Mouse (Mus musculus): ENCODE measurements around the gene Ubl4b. TPM values are rescaled to one million over a fixed set of nuclear protein-coding genes. Genes with fewer than 3 reads are reported as not detected.
A peak's percentile ranks its signal among the peaks of the same experiment; 100 is the strongest.

Ubl4b gene
- polyA plus RNA-seq, 1 experiment: not detected

- Histone ChIP-seq H3K4me2 (ENCODE audit: low read depth) (no peak overlapping the region), H3K27me3 (ENCODE audit: control insufficient read depth, insufficient read depth, insufficient read length) (peaks cover 52% of the 10 kb centered on the region), H3K36me3 (ENCODE audit: control insufficient read depth, insufficient read depth) (no peaks in the 10 kb centered on the region), H3ac (ENCODE audit: control insufficient read depth, insufficient read length) (no peak overlapping the region), H3K4me3 (no peak overlapping the region), H3K79me2 (ENCODE audit: control insufficient read depth, insufficient read depth) (no peaks in the 10 kb centered on the region)
- TF ChIP-seq MAX (IDR thresholded peaks at IDR 0.05; ENCODE audit: low read depth): no peak
- TF ChIP-seq E2F4 (IDR thresholded peaks at IDR 0.05; ENCODE audit: insufficient read depth): no peak
- TF ChIP-seq TCF3 (IDR thresholded peaks at IDR 0.05; ENCODE audit: insufficient read length, low read depth): no peak
- no peak for TF ChIP-seq REST (IDR thresholded peaks at IDR 0.05; ENCODE audit: insufficient read depth, insufficient read length)
- TF ChIP-seq MYOD1 (IDR thresholded peaks at IDR 0.05; ENCODE audit: control insufficient read depth in 1 of 3, insufficient read length in 2 of 3, low read depth in 2 of 3): no peak
- TF ChIP-seq SRF (IDR thresholded peaks at IDR 0.05; ENCODE audit: control insufficient read depth, insufficient read length, low read depth): no peak
- no peak for TF ChIP-seq TCF12 (IDR thresholded peaks at IDR 0.05; ENCODE audit: insufficient read depth, poor library complexity, severe bottlenecking)
- TF ChIP-seq POLR2AphosphoS2 (IDR thresholded peaks at IDR 0.05; ENCODE audit: insufficient read length, low read depth): no peak
- TF ChIP-seq POLR2A (IDR thresholded peaks at IDR 0.05; ENCODE audit: insufficient read length, low read depth): no peak
- no peak for TF ChIP-seq MYOG (IDR thresholded peaks at IDR 0.05; ENCODE audit: control insufficient read depth in 1 of 3, insufficient read depth in 1 of 3, insufficient read length in 2 of 3, low read depth in 2 of 3)
- TF ChIP-seq CEBPB (IDR thresholded peaks at IDR 0.05; ENCODE audit: insufficient read depth, poor library complexity, severe bottlenecking): no peak
- no peak for TF ChIP-seq USF1 (IDR thresholded peaks at IDR 0.05; ENCODE audit: low read depth)
Observed at GRCm38 (mm10) chr3:107577810-107578390, 23.0 kb upstream of the Ubl4b start.

GRCm38 (mm10) chr3:107576807-107577206 is 21.9 kb upstream of the Ubl4b start:
- Histone ChIP-seq H3K79me2 (ENCODE audit: control insufficient read depth, insufficient read depth) (no peaks in the 10 kb centered on the region), H3K4me2 (ENCODE audit: low read depth) (no peak overlapping the region), H3ac (ENCODE audit: control insufficient read depth, insufficient read length) (no peak overlapping the region), H3K27me3 (ENCODE audit: control insufficient read depth, insufficient read depth, insufficient read length) (peaks cover 48% of the 10 kb centered on the region), H3K36me3 (ENCODE audit: control insufficient read depth, insufficient read depth) (no peaks in the 10 kb centered on the region), H3K4me3 (no peak overlapping the region)
- TF ChIP-seq POLR2AphosphoS2 (IDR thresholded peaks at IDR 0.05; ENCODE audit: insufficient read length, low read depth): no peak
- no peak for TF ChIP-seq E2F4 (IDR thresholded peaks at IDR 0.05; ENCODE audit: insufficient read depth)

GRCm38 (mm10) chr3:107571205-107571604 is 16.3 kb upstream of the Ubl4b start:
- TF ChIP-seq CEBPB (IDR thresholded peaks at IDR 0.05; ENCODE audit: insufficient read depth, poor library complexity, severe bottlenecking) (no peak), POLR2A (IDR thresholded peaks at IDR 0.05; ENCODE audit: insufficient read length, low read depth) (no peak), REST (IDR thresholded peaks at IDR 0.05; ENCODE audit: insufficient read depth, insufficient read length) (no peak), SRF (IDR thresholded peaks at IDR 0.05; ENCODE audit: control insufficient read depth, insufficient read length, low read depth) (no peak), TCF3 (IDR thresholded peaks at IDR 0.05; ENCODE audit: insufficient read length, low read depth) (no peak), TCF12 (IDR thresholded peaks at IDR 0.05; ENCODE audit: insufficient read depth, poor library complexity, severe bottlenecking) (no peak), POLR2AphosphoS2 (IDR thresholded peaks at IDR 0.05; ENCODE audit: insufficient read length, low read depth) (no peak), MYOD1 (IDR thresholded peaks at IDR 0.05; ENCODE audit: control insufficient read depth in 1 of 3, insufficient read length in 2 of 3, low read depth in 2 of 3) (no peak), USF1 (IDR thresholded peaks at IDR 0.05; ENCODE audit: low read depth) (no peak), MAX (IDR thresholded peaks at IDR 0.05; ENCODE audit: low read depth) (no peak), MYOG (IDR thresholded peaks at IDR 0.05; ENCODE audit: control insufficient read depth in 1 of 3, insufficient read depth in 1 of 3, insufficient read length in 2 of 3, low read depth in 2 of 3) (no peak), E2F4 (IDR thresholded peaks at IDR 0.05; ENCODE audit: insufficient read depth) (no peak)
- no peaks in the 10 kb centered on the region for H3K79me2 ChIP-seq (ENCODE audit: control insufficient read depth, insufficient read depth)
- no peak overlapping the region for H3ac ChIP-seq (ENCODE audit: control insufficient read depth, insufficient read length)
- H3K36me3 ChIP-seq (ENCODE audit: control insufficient read depth, insufficient read depth): no peaks in the 10 kb centered on the region
- H3K27me3 ChIP-seq (ENCODE audit: control insufficient read depth, insufficient read depth, insufficient read length): peaks cover 8% of the 10 kb centered on the region
- H3K4me2 ChIP-seq (ENCODE audit: low read depth): no peak overlapping the region
- H3K4me3 ChIP-seq: no peak overlapping the region

- H3K36me3 ChIP-seq (ENCODE audit: control insufficient read depth, insufficient read depth): no peaks in the 10 kb centered on the region
- TF ChIP-seq SRF (IDR thresholded peaks at IDR 0.05; ENCODE audit: control insufficient read depth, insufficient read length, low read depth) (no peak), CEBPB (IDR thresholded peaks at IDR 0.05; ENCODE audit: insufficient read depth, poor library complexity, severe bottlenecking) (no peak), MYOG (IDR thresholded peaks at IDR 0.05; ENCODE audit: control insufficient read depth in 1 of 3, insufficient read depth in 1 of 3, insufficient read length in 2 of 3, low read depth in 2 of 3) (no peak), TCF3 (IDR thresholded peaks at IDR 0.05; ENCODE audit: insufficient read length, low read depth) (no peak), REST (IDR thresholded peaks at IDR 0.05; ENCODE audit: insufficient read depth, insufficient read length) (no peak), POLR2A (IDR thresholded peaks at IDR 0.05; ENCODE audit: insufficient read length, low read depth) (no peak), MYOD1 (IDR thresholded peaks at IDR 0.05; ENCODE audit: control insufficient read depth in 1 of 3, insufficient read length in 2 of 3, low read depth in 2 of 3) (no peak)
- no peak overlapping the region for H3K4me3 ChIP-seq
- H3ac ChIP-seq (ENCODE audit: control insufficient read depth, insufficient read length): no peak overlapping the region
- H3K4me2 ChIP-seq (ENCODE audit: low read depth): no peak overlapping the region
- H3K79me2 ChIP-seq (ENCODE audit: control insufficient read depth, insufficient read depth): no peaks in the 10 kb centered on the region
- peaks cover 13% of the 10 kb centered on the region for H3K27me3 ChIP-seq (ENCODE audit: control insufficient read depth, insufficient read depth, insufficient read length)
Observed at GRCm38 (mm10) chr3:107568721-107569120, 13.8 kb upstream of the Ubl4b start.

- no peak for TF ChIP-seq SRF (IDR thresholded peaks at IDR 0.05; ENCODE audit: control insufficient read depth, insufficient read length, low read depth)
- TF ChIP-seq MAX (IDR thresholded peaks at IDR 0.05; ENCODE audit: low read depth): no peak
- no peak for TF ChIP-seq E2F4 (IDR thresholded peaks at IDR 0.05; ENCODE audit: insufficient read depth)
- TF ChIP-seq POLR2A (IDR thresholded peaks at IDR 0.05; ENCODE audit: insufficient read length, low read depth): no peak
- no peak for TF ChIP-seq TCF3 (IDR thresholded peaks at IDR 0.05; ENCODE audit: insufficient read length, low read depth)
- no peak for TF ChIP-seq POLR2AphosphoS2 (IDR thresholded peaks at IDR 0.05; ENCODE audit: insufficient read length, low read depth)
- TF ChIP-seq MYOG (IDR thresholded peaks at IDR 0.05; ENCODE audit: control insufficient read depth in 1 of 3, insufficient read depth in 1 of 3, insufficient read length in 2 of 3, low read depth in 2 of 3): no peak
- TF ChIP-seq TCF12 (IDR thresholded peaks at IDR 0.05; ENCODE audit: insufficient read depth, poor library complexity, severe bottlenecking): no peak
- no peak for TF ChIP-seq CEBPB (IDR thresholded peaks at IDR 0.05; ENCODE audit: insufficient read depth, poor library complexity, severe bottlenecking)
- no peak for TF ChIP-seq MYOD1 (IDR thresholded peaks at IDR 0.05; ENCODE audit: control insufficient read depth in 1 of 3, insufficient read length in 2 of 3, low read depth in 2 of 3)
- Histone ChIP-seq H3K4me2 (ENCODE audit: low read depth) (peak overlapping the region; percentile 37), H3K36me3 (ENCODE audit: control insufficient read depth, insufficient read depth) (no peaks in the 10 kb centered on the region)
Observed at GRCm38 (mm10) chr3:107567766-107568165, 12.9 kb upstream of the Ubl4b start.

More at GRCm38 (mm10) chr3:107567766-107568165, 12.9 kb upstream of the Ubl4b start:
- Histone ChIP-seq H3K4me3 (no peak overlapping the region), H3K27me3 (ENCODE audit: control insufficient read depth, insufficient read depth, insufficient read length) (peaks cover 7% of the 10 kb centered on the region), H3ac (ENCODE audit: control insufficient read depth, insufficient read length) (no peak overlapping the region), H3K79me2 (ENCODE audit: control insufficient read depth, insufficient read depth) (no peaks in the 10 kb centered on the region)

All from myocyte (in vitro differentiated cells).